Mouse (Mus musculus) heart, embryonic 10.5 days (tissue): ENCODE results near the gene Hdgfl2. TPM values are rescaled to one million over a fixed set of nuclear protein-coding genes. Genes with fewer than 3 reads are reported as not detected.

Source experiments
- DNase-seq: peaks from one replicate; pipeline ENCODE4 v3.0.0-alpha.2; 2017; ENCODE audit warnings: low spot score
- H3K27ac ChIP-seq: fragments of 300-500 bp; sonication (generic); 2 replicates; pipeline ENCODE4 v1.5.1; 2016; ENCODE audit warnings: mild to moderate bottlenecking
- H3K27me3 ChIP-seq: fragments of 300-500 bp; sonication (generic); 2 replicates; pipeline ENCODE4 v1.6.1; 2016; ENCODE audit warnings: mild to moderate bottlenecking; ENCODE audit not compliant: poor library complexity, insufficient read depth, severe bottlenecking
- H3K36me3 ChIP-seq: fragments of 300-500 bp; sonication (generic); 2 replicates; pipeline ENCODE4 v1.6.1; 2016; ENCODE audit warnings: mild to moderate bottlenecking, moderate library complexity
- H3K4me1 ChIP-seq: fragments of 300-500 bp; sonication (generic); 2 replicates; pipeline ENCODE4 v1.6.1; 2016; ENCODE audit warnings: mild to moderate bottlenecking
- H3K4me3 ChIP-seq: fragments of 300-500 bp; sonication (generic); 2 replicates; pipeline ENCODE4 v1.5.1; 2016; ENCODE audit warnings: mild to moderate bottlenecking, moderate library complexity
- H3K9me3 ChIP-seq: fragments of 300-500 bp; sonication (generic); 2 replicates; pipeline ENCODE4 v1.6.1; 2016; ENCODE audit warnings: mild to moderate bottlenecking, moderate library complexity
- WGBS: fragments of 180-500 bp; shearing (Covaris S2); methylation state at CpG from one replicate; pipeline ENCODE4 v1.1.7; 2016; 5-methylcytosine and 5-hydroxymethylcytosine counted together
- polyA plus RNA-seq: library from polyadenylated mRNA; unstranded; fragments of >200 nt; fragmentation: Nextera tagmentation; extraction: Ambion mirVana; gene quantifications from 2 replicates; pipeline ENCODE4 v1.2.1, GENCODE M21; 2016

Gene Hdgfl2
- polyA plus RNA-seq, 1 experiment from 2014 or later: 139 TPM

- peaks cover 12% of the 10 kb centered on the region; the same call in 1 of the 2 replicates for H3K36me3 ChIP-seq
- H3K27me3 ChIP-seq: peaks cover 52% of the 10 kb centered on the region
- DNase-seq: no peak
- H3K9me3 ChIP-seq: peaks cover 13% of the 10 kb centered on the region
- 70% methylated on average over 11 of the region's 11 CpGs for WGBS
- H3K4me1 ChIP-seq: peaks cover 10% of the 10 kb centered on the region
- H3K27ac ChIP-seq: no peak overlapping the region
- no peak overlapping the region for H3K4me3 ChIP-seq
Observed at GRCm38 (mm10) chr17:56126175-56126574, 46.7 kb downstream of the Hdgfl2 start.

GRCm38 (mm10) chr17:56128246-56128645 lies 48.8 kb downstream of the Hdgfl2 start:
- H3K36me3 ChIP-seq: peaks cover 6% of the 10 kb centered on the region; the same call in 1 of the 2 replicates
- no peak for DNase-seq
- H3K9me3 ChIP-seq: peaks cover 5% of the 10 kb centered on the region; the same call in 1 of the 2 replicates
- WGBS: 82% methylated on average over 15 of the region's 15 CpGs
- H3K27ac ChIP-seq: no peak overlapping the region
- H3K4me1 ChIP-seq: peaks cover 12% of the 10 kb centered on the region
- peaks cover 31% of the 10 kb centered on the region for H3K27me3 ChIP-seq
- no peak overlapping the region for H3K4me3 ChIP-seq

GRCm38 (mm10) chr17:56131136-56131535 lies 51.7 kb downstream of the Hdgfl2 start:
- WGBS: 92% methylated on average over 10 of the region's 10 CpGs
- no peak overlapping the region for H3K27ac ChIP-seq
- no peak overlapping the region for H3K4me3 ChIP-seq
- peaks cover 25% of the 10 kb centered on the region for H3K4me1 ChIP-seq
- no peak for DNase-seq
- peaks cover 15% of the 10 kb centered on the region for H3K27me3 ChIP-seq
- peaks cover 6% of the 10 kb centered on the region; the same call in 1 of the 2 replicates for H3K36me3 ChIP-seq
- H3K9me3 ChIP-seq: peaks cover 5% of the 10 kb centered on the region; the same call in 1 of the 2 replicates

GRCm38 (mm10) chr17:56131814-56132213 lies 52.4 kb downstream of the Hdgfl2 start:
- peaks cover 18% of the 10 kb centered on the region for H3K27me3 ChIP-seq
- H3K4me3 ChIP-seq: no peak overlapping the region
- H3K4me1 ChIP-seq: peaks cover 25% of the 10 kb centered on the region
- peaks cover 5% of the 10 kb centered on the region; the same call in 1 of the 2 replicates for H3K9me3 ChIP-seq
- no peak for DNase-seq
- WGBS: 37% methylated on average over 7 of the region's 7 CpGs
- H3K36me3 ChIP-seq: peaks cover 6% of the 10 kb centered on the region; the same call in 1 of the 2 replicates
- no peak overlapping the region for H3K27ac ChIP-seq

GRCm38 (mm10) chr17:56132661-56133060 lies 53.2 kb downstream of the Hdgfl2 start:
- Histone ChIP-seq H3K27ac (no peak overlapping the region), H3K9me3 (peaks cover 5% of the 10 kb centered on the region; the same call in 1 of the 2 replicates), H3K36me3 (peaks cover 6% of the 10 kb centered on the region; the same call in 1 of the 2 replicates), H3K4me3 (0 out of 2 replicates have a peak overlapping the region, but pooled peaks have one; percentile 15), H3K27me3 (peaks cover 26% of the 10 kb centered on the region), H3K4me1 (peaks cover 25% of the 10 kb centered on the region)
- no peak for DNase-seq
- 6% methylated on average over 14 of the region's 14 CpGs for whole genome bisulfite sequencing

GRCm38 (mm10) chr17:56133457-56134363 lies 54.3 kb downstream of the Hdgfl2 start:
- Histone ChIP-seq H3K4me3 (peak overlapping the region; percentile 57), H3K9me3 (peaks cover 5% of the 10 kb centered on the region; the same call in 1 of the 2 replicates), H3K27ac (peak overlapping the region; percentile 59), H3K27me3 (peaks cover 35% of the 10 kb centered on the region), H3K36me3 (peaks cover 6% of the 10 kb centered on the region; the same call in 1 of the 2 replicates), H3K4me1 (peaks cover 32% of the 10 kb centered on the region)
- DNase-seq: no peak
- 18% methylated on average over 19 of the region's 21 CpGs for WGBS

- peak overlapping the region; percentile 59 for H3K27ac ChIP-seq
- no peak for DNase-seq
- peaks cover 6% of the 10 kb centered on the region; the same call in 1 of the 2 replicates for H3K36me3 ChIP-seq
- WGBS: 2% methylated on average over 27 of the region's 27 CpGs
- peaks cover 36% of the 10 kb centered on the region for H3K4me1 ChIP-seq
- H3K4me3 ChIP-seq: peak overlapping the region; percentile 57
- H3K9me3 ChIP-seq: peaks cover 5% of the 10 kb centered on the region; the same call in 1 of the 2 replicates
- H3K27me3 ChIP-seq: peaks cover 44% of the 10 kb centered on the region
Observed at GRCm38 (mm10) chr17:56134463-56134971, 55.1 kb downstream of the Hdgfl2 start.

GRCm38 (mm10) chr17:56136558-56136957 lies 57.1 kb downstream of the Hdgfl2 start:
- 67% methylated on average over 7 of the region's 7 CpGs for WGBS
- H3K27ac ChIP-seq: no peak overlapping the region
- H3K4me3 ChIP-seq: no peak overlapping the region
- no peak for DNase-seq
- H3K4me1 ChIP-seq: peaks cover 52% of the 10 kb centered on the region
- H3K9me3 ChIP-seq: 0 out of 2 replicates have a peak, but pooled peaks cover under 1% of the 10 kb centered on the region
- H3K27me3 ChIP-seq: peaks cover 64% of the 10 kb centered on the region
- H3K36me3 ChIP-seq: no peaks in the 10 kb centered on the region

- WGBS: 16% methylated on average over 25 of the region's 25 CpGs
- DNase-seq: no peak
- Histone ChIP-seq H3K27me3 (peaks cover 79% of the 10 kb centered on the region), H3K36me3 (no peaks in the 10 kb centered on the region), H3K4me3 (0 out of 2 replicates have a peak overlapping the region, but pooled peaks have one; percentile 22), H3K27ac (no peak overlapping the region), H3K9me3 (no peaks in the 10 kb centered on the region), H3K4me1 (peaks cover 64% of the 10 kb centered on the region)
Observed at GRCm38 (mm10) chr17:56137839-56138613, 58.6 kb downstream of the Hdgfl2 start.

- Histone ChIP-seq H3K4me1 (peaks cover 51% of the 10 kb centered on the region), H3K9me3 (no peaks in the 10 kb centered on the region), H3K27me3 (peaks cover 92% of the 10 kb centered on the region), H3K27ac (no peak overlapping the region), H3K36me3 (no peaks in the 10 kb centered on the region), H3K4me3 (peak overlapping the region; percentile 74)
- DNase-seq: no peak
- 14% methylated on average over 10 of the region's 21 CpGs for WGBS
Observed at GRCm38 (mm10) chr17:56139355-56139754, 59.9 kb downstream of the Hdgfl2 start.

GRCm38 (mm10) chr17:56139858-56140595 lies 60.6 kb downstream of the Hdgfl2 start, which contains the start of gene Sema6b:
TSS of gene Sema6b (minus strand) at chr17:56140343.
- DNase-seq: no peak
- WGBS: under 1% methylated on average over 79 of the region's 79 CpGs
- no peak within 1 kb of the TSS for H3K27ac ChIP-seq

More at GRCm38 (mm10) chr17:56139858-56140595, 60.6 kb downstream of the Hdgfl2 start, which contains the start of gene Sema6b:
- Histone ChIP-seq H3K9me3 (no peaks in the 10 kb centered on the region), H3K4me1 (peaks cover 44% of the 10 kb centered on the region), H3K36me3 (no peaks in the 10 kb centered on the region), H3K27me3 (peaks cover 98% of the 10 kb centered on the region), H3K4me3 (peak within 1 kb of the TSS; percentile 74)
